Mouse (Mus musculus): ENCODE measurements around the gene Siglecg. TPM values are rescaled to one million over a fixed set of nuclear protein-coding genes. Genes with fewer than 3 reads are reported as not detected.
"Not testable (repeated sequence)": the region's sequence is repeated elsewhere in the genome, so short reads cannot be mapped to it uniquely, and the experiment has no call there.

The Siglecg gene
- not detected for total RNA-seq (2021)
- long read RNA-seq, experiment 1, result 0 reads
- long read RNA-seq, experiment 2, result 0 reads

GRCm38 (mm10) chr7:43408131-43408553 is at the start of gene Siglecg:
TSS of gene Siglecg (plus strand) at chr7:43408204.
- no peak for TF ChIP-seq CTCF (conservative IDR thresholded peaks at IDR 0.05)
- Histone ChIP-seq H3K4me3 (no peak within 1 kb of the TSS), H3K27ac (no peak within 1 kb of the TSS)
- DNase-seq (ENCODE audit: low spot score in 2 of 2), result no peak

GRCm38 (mm10) chr7:43358556-43358955 is 49.4 kb upstream of the Siglecg start:
- no peak for DNase-seq (ENCODE audit: low spot score in 2 of 2)
- no peak for TF ChIP-seq CTCF (conservative IDR thresholded peaks at IDR 0.05)
- Histone ChIP-seq H3K27ac (no peak overlapping the region), H3K4me3 (no peak overlapping the region)

GRCm38 (mm10) chr7:43361442-43361841 is 46.6 kb upstream of the Siglecg start:
- TF ChIP-seq CTCF (conservative IDR thresholded peaks at IDR 0.05), result no peak
- Histone ChIP-seq H3K27ac (no peak overlapping the region), H3K4me3 (no peak overlapping the region)
- no peak for DNase-seq (ENCODE audit: low spot score in 2 of 2)

- Histone ChIP-seq H3K27ac (no peak overlapping the region), H3K4me3 (no peak overlapping the region)
- TF ChIP-seq CTCF (conservative IDR thresholded peaks at IDR 0.05), result no peak
- no peak for DNase-seq (ENCODE audit: low spot score in 2 of 2)
Measured at GRCm38 (mm10) chr7:43362021-43362420, 46.0 kb upstream of the Siglecg start.

- Histone ChIP-seq H3K4me3 (no peak overlapping the region), H3K27ac (no peak overlapping the region)
- peak in 1 of 2 experiments; percentile 37 for DNase-seq (ENCODE audit: low spot score in 2 of 2)
- peak; percentile 89 for TF ChIP-seq CTCF (conservative IDR thresholded peaks at IDR 0.05)
Measured at GRCm38 (mm10) chr7:43378226-43378625, 29.8 kb upstream of the Siglecg start.

GRCm38 (mm10) chr7:43392349-43393121 is 15.5 kb upstream of the Siglecg start:
- DNase-seq (ENCODE audit: low spot score in 2 of 2), result no peak
- no peak for TF ChIP-seq CTCF (conservative IDR thresholded peaks at IDR 0.05)
- H3K27ac ChIP-seq, result no peak overlapping the region

GRCm38 (mm10) chr7:43399501-43399900 is 8.5 kb upstream of the Siglecg start:
- no peak overlapping the region for H3K27ac ChIP-seq
- no peak overlapping the region for H3K4me3 ChIP-seq
- DNase-seq (ENCODE audit: low spot score in 2 of 2), result no peak
- no peak for TF ChIP-seq CTCF (conservative IDR thresholded peaks at IDR 0.05)

More at GRCm38 (mm10) chr7:43392349-43393121, 15.5 kb upstream of the Siglecg start:
- H3K4me3 ChIP-seq, result no peak overlapping the region

- Histone ChIP-seq H3K4me3 (no peak overlapping the region), H3K27ac (no peak overlapping the region)
- DNase-seq (ENCODE audit: low spot score in 2 of 2), result no peak
- no peak for TF ChIP-seq CTCF (conservative IDR thresholded peaks at IDR 0.05)
Measured at GRCm38 (mm10) chr7:43402718-43403117, 5.3 kb upstream of the Siglecg start.

GRCm38 (mm10) chr7:43407573-43407972 is 431 bp upstream of the Siglecg start:
- H3K27ac ChIP-seq, result no peak overlapping the region
- TF ChIP-seq CTCF (conservative IDR thresholded peaks at IDR 0.05), result no peak
- no peak for DNase-seq (ENCODE audit: low spot score in 2 of 2)
- H3K4me3 ChIP-seq, result no peak overlapping the region

GRCm38 (mm10) chr7:43409084-43409483 is 1.1 kb downstream of the Siglecg start:
- no peak for TF ChIP-seq CTCF (conservative IDR thresholded peaks at IDR 0.05)
- DNase-seq (ENCODE audit: low spot score in 2 of 2), result no peak
- Histone ChIP-seq H3K27ac (no peak overlapping the region), H3K4me3 (no peak overlapping the region)

GRCm38 (mm10) chr7:43411724-43412123 is 3.7 kb downstream of the Siglecg start:
- not testable (repeated sequence) for DNase-seq (ENCODE audit: low spot score in 2 of 2); H3K4me3 ChIP-seq; H3K27ac ChIP-seq

GRCm38 (mm10) chr7:43417298-43417697 is 9.3 kb downstream of the Siglecg start:
- TF ChIP-seq CTCF (conservative IDR thresholded peaks at IDR 0.05), result 0 out of 2 replicates have a peak, but pooled peaks have one; percentile 12
- no peak overlapping the region for H3K4me3 ChIP-seq
- no peak overlapping the region for H3K27ac ChIP-seq
- DNase-seq (ENCODE audit: low spot score in 2 of 2), result no peak

GRCm38 (mm10) chr7:43422995-43423617 is 15.1 kb downstream of the Siglecg start:
- peak; percentile 99 for TF ChIP-seq CTCF (conservative IDR thresholded peaks at IDR 0.05)
- no peak overlapping the region for H3K4me3 ChIP-seq
- peak; percentile 81 to 90 for DNase-seq (ENCODE audit: low spot score in 2 of 2)
- no peak overlapping the region for H3K27ac ChIP-seq
